Mouse (Mus musculus) neutrophil, adult 83 days (primary cell): ENCODE data around the gene Lclat1. TPM values are rescaled to one million over a fixed set of nuclear protein-coding genes. Genes with fewer than 3 reads are reported as not detected.

Experiments used
- total RNA-seq, 2 experiments: library from RNA; stranded (reverse); gene quantifications; one replicate each; pipeline ENCODE4 v1.2.4; 2023

The Lclat1 gene
- total RNA-seq = 10 to 100 TPM in 1 of 2 experiments, 1 to 10 TPM in 1; 9.6 to 10.7 TPM

GRCm38 (mm10) chr17:73107158-73108157, at the start of gene Lclat1:
Gene Lclat1 (plus strand): TSS chr17:73107985.

Other genes with a start within 250 kb of the Lclat1 start
- 10 to 100 TPM; 50.2 to 50.3 TPM for gene Lbh, start 189.7 kb upstream of the Lclat1 start, total RNA-seq